Mouse (Mus musculus) MEL (cell line): ENCODE measurements around the gene Gab3. TPM values are rescaled to one million over a fixed set of nuclear protein-coding genes. Genes with fewer than 3 reads are reported as not detected.
"Not testable (repeated sequence)": the region's sequence is repeated elsewhere in the genome, so short reads cannot be mapped to it uniquely, and the experiment has no call there.

Experiments
- DNase-seq: peaks from one replicate; pipeline ENCODE4 v3.0.0; 2011; ENCODE audit warnings: low read depth, low spot score
- H3K27ac ChIP-seq: 2 replicates; pipeline ENCODE4 v1.5.1; 2012; ENCODE audit warnings: low read depth, mild to moderate bottlenecking, control low read depth, low read length, moderate library complexity; ENCODE audit not compliant: control insufficient read depth
- H3K27me3 ChIP-seq, 2 experiments: fragments of 150-350 bp in 1 of 2; sonication (generic) in 1 of 2; 2 replicates each; pipeline ENCODE4 v1.6.1; 2012; ENCODE audit warnings: low read length in 2 of 2, mild to moderate bottlenecking in 2 of 2, improper control_type of control experiment in 1 of 2, moderate library complexity in 1 of 2; ENCODE audit not compliant: insufficient read depth in 2 of 2, control insufficient read depth in 1 of 2
- H3K36me3 ChIP-seq, 2 experiments: 2 replicates each; pipeline ENCODE4 v1.6.1; 2012 to 2014; ENCODE audit warnings: low read length in 2 of 2, improper control_type of control experiment in 1 of 2, inconsistent platforms in 1 of 2, mild to moderate bottlenecking in 1 of 2; ENCODE audit not compliant: insufficient read depth in 2 of 2, control insufficient read depth in 1 of 2
- H3K4me1 ChIP-seq, 2 experiments: fragments of 150-350 bp in 1 of 2; sonication (generic) in 1 of 2; 2 replicates each; pipeline ENCODE4 v1.6.1; 2012; ENCODE audit warnings: low read length in 2 of 2, improper control_type of control experiment in 1 of 2, mild to moderate bottlenecking in 1 of 2; ENCODE audit not compliant: insufficient read depth in 2 of 2, control insufficient read depth in 1 of 2
- H3K4me3 ChIP-seq, 2 experiments: fragments of 150-350 bp in 1 of 2; sonication (generic) in 1 of 2; 2 replicates each; pipeline ENCODE4 v1.5.1; 2012; ENCODE audit warnings: low read depth in 2 of 2, low read length in 2 of 2, mild to moderate bottlenecking in 2 of 2, moderate library complexity in 2 of 2, control low read depth in 1 of 2, improper control_type of control experiment in 1 of 2; ENCODE audit not compliant: control insufficient read depth in 1 of 2, insufficient read depth in 1 of 2
- H3K79me2 ChIP-seq: 2 replicates; pipeline ENCODE4 v1.6.1; 2012; ENCODE audit warnings: mild to moderate bottlenecking, low read length, moderate library complexity; ENCODE audit not compliant: control insufficient read depth, poor library complexity, insufficient read depth
- H3K9ac ChIP-seq: 2 replicates; pipeline ENCODE4 v1.6.1; 2012; ENCODE audit warnings: low read depth, mild to moderate bottlenecking, control low read depth, low read length, moderate library complexity; ENCODE audit not compliant: control insufficient read depth, poor library complexity, severe bottlenecking
- H3K9me3 ChIP-seq: fragments of 150-350 bp; sonication (generic); replicated peaks from 2 replicates; pipeline ENCODE4 v1.6.1; 2012; ENCODE audit warnings: mild to moderate bottlenecking, low read length, improper control_type of control experiment, moderate library complexity; ENCODE audit not compliant: insufficient read depth
- CHD2 ChIP-seq: IDR thresholded peaks from 2 replicates; pipeline ENCODE4 v1.6.1; 2011; ENCODE audit warnings: low read length, improper control_type of control experiment
- E2F4 ChIP-seq: IDR thresholded peaks from 2 replicates; pipeline ENCODE4 v1.6.1; 2011; ENCODE audit warnings: low read depth, low read length, improper control_type of control experiment, borderline replicate concordance
- EP300 ChIP-seq, 2 experiments: IDR thresholded peaks; 2 replicates each; pipeline ENCODE4 v1.6.1; 2011; ENCODE audit warnings: improper control_type of control experiment in 2 of 2, low read length in 2 of 2, low read depth in 1 of 2, mild to moderate bottlenecking in 1 of 2
- ETS1 ChIP-seq: IDR thresholded peaks from 2 replicates; pipeline ENCODE4 v1.6.1; 2012; ENCODE audit warnings: low read depth, mild to moderate bottlenecking, inconsistent platforms, low read length, improper control_type of control experiment, moderate library complexity
- GABPA ChIP-seq: IDR thresholded peaks from 2 replicates; pipeline ENCODE4 v1.6.1; 2012; ENCODE audit warnings: low read depth, mild to moderate bottlenecking, inconsistent platforms, low read length, improper control_type of control experiment, moderate library complexity
- MYC ChIP-seq: IDR thresholded peaks from 2 replicates; pipeline ENCODE4 v1.6.1; 2011; ENCODE audit warnings: low read depth, mild to moderate bottlenecking, low read length, improper control_type of control experiment, moderate library complexity
- NELFE ChIP-seq: IDR thresholded peaks from 2 replicates; pipeline ENCODE4 v1.6.1; 2011; ENCODE audit warnings: low read depth, low read length, improper control_type of control experiment
- NRF1 ChIP-seq: IDR thresholded peaks from 2 replicates; pipeline ENCODE4 v1.6.1; 2014; ENCODE audit warnings: low read depth, mild to moderate bottlenecking, inconsistent platforms, low read length, improper control_type of control experiment, moderate library complexity; ENCODE audit not compliant: poor library complexity, insufficient read depth, severe bottlenecking
- POLR2A ChIP-seq, 2 experiments: IDR thresholded peaks; 2 replicates each; pipeline ENCODE4 v1.6.1; 2011 to 2012; ENCODE audit warnings: low read length in 2 of 2, mild to moderate bottlenecking in 2 of 2, control low read depth in 1 of 2, improper control_type of control experiment in 1 of 2, low read depth in 1 of 2, moderate library complexity in 1 of 2; ENCODE audit not compliant: control insufficient read depth in 1 of 2, insufficient read depth in 1 of 2, poor library complexity in 1 of 2
- POLR2AphosphoS2 ChIP-seq: IDR thresholded peaks from 2 replicates; pipeline ENCODE4 v1.6.1; 2011; ENCODE audit warnings: low read length, improper control_type of control experiment
- RCOR1 ChIP-seq: IDR thresholded peaks from 2 replicates; pipeline ENCODE4 v1.6.1; 2012; ENCODE audit warnings: low read depth, mild to moderate bottlenecking, inconsistent platforms, low read length, improper control_type of control experiment
- SMC3 ChIP-seq: IDR thresholded peaks from 2 replicates; pipeline ENCODE4 v1.6.1; 2011; ENCODE audit warnings: low read depth, low read length, improper control_type of control experiment
- TBP ChIP-seq: IDR thresholded peaks from 2 replicates; pipeline ENCODE4 v1.8.0; 2011; ENCODE audit warnings: low read depth, low read length, improper control_type of control experiment
- TCF12 ChIP-seq: IDR thresholded peaks from 2 replicates; pipeline ENCODE4 v1.6.1; 2014; ENCODE audit warnings: low read depth, mild to moderate bottlenecking, inconsistent platforms, low read length, improper control_type of control experiment, moderate library complexity
- UBTF ChIP-seq: IDR thresholded peaks from 2 replicates; pipeline ENCODE4 v1.6.1; 2012; ENCODE audit warnings: low read depth, mild to moderate bottlenecking, inconsistent platforms, low read length, improper control_type of control experiment, moderate library complexity, borderline replicate concordance; ENCODE audit not compliant: insufficient read depth
- USF2 ChIP-seq, 2 experiments: IDR thresholded peaks; 2 replicates each; pipeline ENCODE4 v1.6.1; 2011 to 2012; ENCODE audit warnings: improper control_type of control experiment in 2 of 2, low read length in 2 of 2, borderline replicate concordance in 1 of 2, inconsistent platforms in 1 of 2, low read depth in 1 of 2, mild to moderate bottlenecking in 1 of 2; ENCODE audit not compliant: insufficient read depth in 1 of 2
- ZKSCAN1 ChIP-seq: IDR thresholded peaks from 2 replicates; pipeline ENCODE4 v1.6.1; 2012; ENCODE audit warnings: low read depth, mild to moderate bottlenecking, inconsistent platforms, low read length, improper control_type of control experiment, moderate library complexity
- ZNF384 ChIP-seq: IDR thresholded peaks from 2 replicates; pipeline ENCODE4 v1.6.1; 2012; ENCODE audit warnings: low read depth, mild to moderate bottlenecking, inconsistent platforms, low read length, improper control_type of control experiment
- polyA plus RNA-seq, 2 experiments: library from polyadenylated mRNA; stranded (reverse) in 1 of 2; unstranded in 1 of 2; fragments of >175 nt in 1 of 2; fragments of >200 nt in 1 of 2; gene quantifications; 2 replicates each; pipeline versions ENCODE4 v1.2.1 to v1.2.4; 2012; ENCODE audit warnings: low replicate concordance in 2 of 2, low read depth in 1 of 2; ENCODE audit not compliant: insufficient read length in 2 of 2, insufficient read depth in 1 of 2, missing spikeins in 1 of 2
- total RNA-seq: library from RNA; depleted of rRNA; stranded (reverse); fragments of 300-350 nt; gene quantifications from 2 replicates; pipeline ENCODE4 v1.2.3, GENCODE M21; 2012

Gene Gab3
- total and polyA plus RNA-seq, 3 experiments = 0.23 to 0.70 TPM; not detected in 1

- H3K27me3 ChIP-seq = no peaks in the 10 kb centered on the region
- TF ChIP-seq NRF1 = no peak
- no peaks in the 10 kb centered on the region for H3K9me3 ChIP-seq
- H3K4me1 ChIP-seq = no peaks in the 10 kb centered on the region
- H3K4me3 ChIP-seq = no peak overlapping the region
- H3K9ac ChIP-seq = no peak overlapping the region
- no peak for DNase-seq
- no peaks in the 10 kb centered on the region for H3K36me3 ChIP-seq
- no peaks in the 10 kb centered on the region for H3K79me2 ChIP-seq
- H3K27ac ChIP-seq = no peak overlapping the region
Observed at GRCm38 (mm10) chrX:75036626-75037025, 48.6 kb downstream of the Gab3 start.

GRCm38 (mm10) chrX:75035162-75035561, 50.1 kb downstream of the Gab3 start:
- no peaks in the 10 kb centered on the region for H3K9me3 ChIP-seq
- TF ChIP-seq ZNF384 (no peak), EP300 (IDR thresholded peaks at IDR 0.05; ENCODE audit: low read depth in 1 of 2, low read length in 2 of 2) (no peak), SMC3 (no peak), GABPA (no peak), ZKSCAN1 (no peak), CHD2 (no peak), TCF12 (no peak), POLR2A (IDR thresholded peaks at IDR 0.05; ENCODE audit: control insufficient read depth in 1 of 2, insufficient read depth in 1 of 2, low read depth in 1 of 2, low read length in 2 of 2, poor library complexity in 1 of 2) (no peak), USF2 (IDR thresholded peaks at IDR 0.05; ENCODE audit: borderline replicate concordance in 1 of 2, insufficient read depth in 1 of 2, low read depth in 1 of 2, low read length in 2 of 2) (no peak), TBP (no peak), MYC (no peak), E2F4 (no peak), UBTF (no peak), RCOR1 (no peak), ETS1 (no peak), POLR2AphosphoS2 (no peak), NELFE (no peak)
- no peaks in the 10 kb centered on the region for H3K4me1 ChIP-seq
- no peaks in the 10 kb centered on the region for H3K79me2 ChIP-seq
- no peak overlapping the region for H3K4me3 ChIP-seq
- no peaks in the 10 kb centered on the region for H3K27me3 ChIP-seq
- H3K36me3 ChIP-seq = no peaks in the 10 kb centered on the region
- no peak overlapping the region for H3K9ac ChIP-seq
- DNase-seq = no peak
- no peak overlapping the region for H3K27ac ChIP-seq

- not testable (repeated sequence) for H3K9me3 ChIP-seq, DNase-seq, H3K9ac ChIP-seq, H3K79me2 ChIP-seq, H3K4me1 ChIP-seq, H3K4me3 ChIP-seq, H3K36me3 ChIP-seq, H3K27ac ChIP-seq, H3K27me3 ChIP-seq
Observed at GRCm38 (mm10) chrX:75034054-75034453, 51.2 kb downstream of the Gab3 start.
